Mouse (Mus musculus): ENCODE data around the gene 1500011B03Rik. TPM values are rescaled to one million over a fixed set of nuclear protein-coding genes. Genes with fewer than 3 reads are reported as not detected.

1500011B03Rik gene
- polyA plus RNA-seq, 1 experiment, result 24.1 TPM

DNA sequence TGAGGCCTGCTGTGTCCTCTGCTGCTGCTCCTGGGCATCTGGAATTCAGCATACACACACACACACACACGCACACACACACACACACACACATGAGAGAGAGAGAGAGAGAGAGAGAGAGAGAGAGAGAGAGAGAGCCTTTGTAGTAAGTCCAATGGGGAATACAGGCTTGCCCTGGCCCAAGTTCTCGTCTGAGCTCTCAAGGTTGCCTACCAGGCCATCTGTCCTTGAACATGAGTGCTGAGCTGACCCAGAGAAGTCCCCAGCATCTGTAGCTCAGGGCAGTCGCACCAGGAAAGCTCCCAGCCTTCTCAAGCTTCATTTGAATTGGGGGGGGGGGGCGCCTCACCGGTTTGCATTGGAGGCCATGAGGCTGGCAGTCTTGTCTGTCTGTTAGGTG is 38.1 kb downstream of the 1500011B03Rik start:
- Histone ChIP-seq H3K36me3 (ENCODE audit: control insufficient read depth, insufficient read depth, low read length) (peaks cover 21% of the 10 kb centered on the region), H3K4me3 (ENCODE audit: extremely low read depth, insufficient read depth, insufficient read length) (no peak overlapping the region), H3K27me3 (ENCODE audit: control insufficient read depth, insufficient read depth, low read length) (no peaks in the 10 kb centered on the region), H3K27ac (ENCODE audit: insufficient read depth, low read length) (peak overlapping the region; percentile 68), H3K4me1 (ENCODE audit: control insufficient read depth, insufficient read depth, insufficient read length) (peaks cover 38% of the 10 kb centered on the region)
- TF ChIP-seq CTCF (IDR thresholded peaks at IDR 0.05; ENCODE audit: extremely low read depth, insufficient read depth, insufficient read length, insufficient replicate concordance), result no peak
- TF ChIP-seq POLR2A (IDR thresholded peaks at IDR 0.05; ENCODE audit: low read depth, low read length), result no peak
- WGBS, result 21% methylated on average over 5 of the region's 5 CpGs
- no peak for DNase-seq (ENCODE audit: low read depth in 1 of 2, low spot score in 2 of 2)

DNA sequence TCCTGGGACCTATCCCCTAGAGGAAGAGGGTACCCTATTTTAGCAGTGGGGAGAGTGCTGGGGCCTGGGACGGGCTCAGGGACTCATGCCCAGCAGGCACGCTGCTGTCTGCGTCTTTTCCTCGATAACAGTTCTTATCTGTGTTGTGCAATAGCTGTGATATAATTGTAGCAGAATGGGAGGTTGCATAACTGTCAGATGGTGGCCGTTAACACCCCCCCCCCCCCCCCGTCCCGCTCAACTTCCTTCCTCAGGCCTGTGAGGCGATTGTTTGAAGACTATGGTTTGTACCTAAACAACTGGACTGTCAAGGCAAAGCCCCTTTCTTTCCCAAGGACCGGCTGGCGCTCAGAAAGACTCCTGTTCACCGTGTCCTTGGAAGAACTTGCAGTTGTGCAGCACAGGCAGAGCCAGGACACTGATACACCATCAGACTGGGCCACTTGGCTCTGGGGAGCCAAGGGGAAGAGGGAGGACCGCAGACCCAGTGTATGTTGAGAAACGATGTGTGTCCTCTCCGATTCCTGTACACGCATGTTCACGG is 38.6 kb downstream of the 1500011B03Rik start:
- DNase-seq (ENCODE audit: low read depth in 1 of 2, low spot score in 2 of 2), result no peak
- peaks cover 40% of the 10 kb centered on the region for H3K4me1 ChIP-seq (ENCODE audit: control insufficient read depth, insufficient read depth, insufficient read length)
- no peaks in the 10 kb centered on the region for H3K27me3 ChIP-seq (ENCODE audit: control insufficient read depth, insufficient read depth, low read length)
- peaks cover 21% of the 10 kb centered on the region for H3K36me3 ChIP-seq (ENCODE audit: control insufficient read depth, insufficient read depth, low read length)
- peak overlapping the region; percentile 68 for H3K27ac ChIP-seq (ENCODE audit: insufficient read depth, low read length)
- H3K4me3 ChIP-seq (ENCODE audit: extremely low read depth, insufficient read depth, insufficient read length), result no peak overlapping the region
- WGBS, result 9% methylated on average over 16 of the region's 16 CpGs
- TF ChIP-seq POLR2A (IDR thresholded peaks at IDR 0.05; ENCODE audit: low read depth, low read length), result no peak
- TF ChIP-seq CTCF (IDR thresholded peaks at IDR 0.05; ENCODE audit: extremely low read depth, insufficient read depth, insufficient read length, insufficient replicate concordance), result no peak

DNA sequence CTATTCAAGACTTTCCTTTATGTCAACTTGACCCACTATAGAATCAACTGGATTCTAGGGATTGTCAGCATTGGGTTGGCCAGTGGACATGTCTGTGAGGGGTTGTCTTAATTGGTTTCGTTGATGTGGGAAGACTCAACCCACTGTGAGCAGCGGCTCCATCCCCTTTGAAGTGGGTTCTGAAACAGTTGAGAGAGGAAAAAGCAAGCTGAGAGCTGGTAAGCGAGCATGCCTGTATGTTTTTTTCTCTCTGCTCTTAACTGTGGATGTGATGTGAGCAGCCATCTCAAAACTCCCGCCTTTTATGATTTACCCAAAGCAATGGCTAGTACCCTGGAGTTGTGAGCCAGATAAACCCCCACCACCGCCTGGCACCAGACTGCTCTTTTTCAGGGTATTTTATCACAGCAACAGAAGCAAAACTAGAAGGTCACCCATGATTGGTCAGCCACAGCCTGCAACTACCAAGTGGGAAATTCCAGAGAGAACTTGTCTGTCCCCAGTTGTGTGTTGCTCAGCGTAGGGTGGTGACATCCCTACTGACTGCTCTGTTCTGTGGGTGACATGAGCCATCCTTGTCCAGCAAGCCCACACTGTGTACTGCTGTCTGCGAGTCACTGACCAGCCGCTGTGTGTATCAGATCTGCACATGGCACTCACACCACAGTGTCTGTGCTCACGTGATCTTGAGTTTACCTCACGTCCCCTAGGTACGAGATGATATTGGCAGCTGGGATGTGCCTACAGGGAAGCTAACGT is 39.7 kb downstream of the 1500011B03Rik start:
- no peak for TF ChIP-seq CTCF (IDR thresholded peaks at IDR 0.05; ENCODE audit: extremely low read depth, insufficient read depth, insufficient read length, insufficient replicate concordance)
- no peak for TF ChIP-seq POLR2A (IDR thresholded peaks at IDR 0.05; ENCODE audit: low read depth, low read length)
- peak in 1 of 2 experiments; percentile 26 for DNase-seq (ENCODE audit: low read depth in 1 of 2, low spot score in 2 of 2)
- Histone ChIP-seq H3K36me3 (ENCODE audit: control insufficient read depth, insufficient read depth, low read length) (peaks cover 17% of the 10 kb centered on the region), H3K27me3 (ENCODE audit: control insufficient read depth, insufficient read depth, low read length) (no peaks in the 10 kb centered on the region), H3K4me3 (ENCODE audit: extremely low read depth, insufficient read depth, insufficient read length) (no peak overlapping the region), H3K27ac (ENCODE audit: insufficient read depth, low read length) (peak overlapping the region; percentile 53), H3K4me1 (ENCODE audit: control insufficient read depth, insufficient read depth, insufficient read length) (peaks cover 49% of the 10 kb centered on the region)
- 21% methylated on average over 12 of the region's 12 CpGs for WGBS

DNA sequence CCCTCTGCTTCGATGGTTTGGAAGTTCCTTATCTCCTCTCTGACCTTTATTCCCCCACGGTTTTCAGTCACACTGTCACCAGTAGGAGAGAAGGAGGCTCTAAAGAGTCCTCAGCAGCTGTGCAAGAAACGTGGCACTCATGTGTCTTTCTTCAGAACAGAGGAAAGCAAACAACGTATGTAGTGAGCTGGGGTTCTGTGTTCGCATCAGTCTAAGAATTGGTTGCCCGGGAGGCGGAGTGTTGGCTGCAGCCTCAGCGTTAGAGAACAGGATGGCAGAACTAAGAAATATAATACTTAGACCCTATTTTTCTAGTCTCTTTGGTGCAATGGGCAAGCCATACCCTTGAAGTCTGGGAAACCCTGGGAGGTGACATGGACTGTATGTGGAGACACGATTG is 40.3 kb downstream of the 1500011B03Rik start:
- TF ChIP-seq CTCF (IDR thresholded peaks at IDR 0.05; ENCODE audit: extremely low read depth, insufficient read depth, insufficient read length, insufficient replicate concordance) (no peak), POLR2A (IDR thresholded peaks at IDR 0.05; ENCODE audit: low read depth, low read length) (no peak)
- Histone ChIP-seq H3K27ac (ENCODE audit: insufficient read depth, low read length) (no peak overlapping the region), H3K36me3 (ENCODE audit: control insufficient read depth, insufficient read depth, low read length) (peaks cover 15% of the 10 kb centered on the region), H3K4me1 (ENCODE audit: control insufficient read depth, insufficient read depth, insufficient read length) (peaks cover 51% of the 10 kb centered on the region), H3K4me3 (ENCODE audit: extremely low read depth, insufficient read depth, insufficient read length) (no peak overlapping the region), H3K27me3 (ENCODE audit: control insufficient read depth, insufficient read depth, low read length) (no peaks in the 10 kb centered on the region)
- 45% methylated on average over 9 of the region's 9 CpGs for WGBS
- no peak for DNase-seq (ENCODE audit: low read depth in 1 of 2, low spot score in 2 of 2)

DNA sequence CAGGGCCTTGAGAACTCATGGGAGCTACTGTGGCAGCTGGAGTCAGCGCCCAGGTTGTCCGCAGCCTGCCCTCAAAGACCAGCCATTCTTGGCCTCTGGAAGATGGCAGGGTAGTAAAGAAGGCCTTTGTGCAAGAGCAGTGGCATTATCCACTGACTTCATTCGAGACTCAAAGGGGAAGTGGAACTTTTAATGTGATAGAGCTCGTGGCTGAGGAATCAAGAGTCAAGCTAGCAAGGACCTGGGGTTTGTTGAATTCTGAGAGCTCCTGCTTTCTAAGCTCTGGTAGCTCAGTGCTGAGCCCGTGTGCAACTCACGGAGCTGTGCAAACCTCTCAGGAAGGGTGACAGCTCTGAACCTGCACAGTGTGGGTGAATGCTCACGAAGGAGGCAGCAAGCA is 42.4 kb downstream of the 1500011B03Rik start:
- no peak for TF ChIP-seq CTCF (IDR thresholded peaks at IDR 0.05; ENCODE audit: extremely low read depth, insufficient read depth, insufficient read length, insufficient replicate concordance)
- TF ChIP-seq POLR2A (IDR thresholded peaks at IDR 0.05; ENCODE audit: low read depth, low read length), result no peak
- no peaks in the 10 kb centered on the region for H3K27me3 ChIP-seq (ENCODE audit: control insufficient read depth, insufficient read depth, low read length)
- DNase-seq (ENCODE audit: low read depth in 1 of 2, low spot score in 2 of 2), result no peak
- 34% methylated on average over 7 of the region's 7 CpGs for WGBS
- no peak overlapping the region for H3K4me3 ChIP-seq (ENCODE audit: extremely low read depth, insufficient read depth, insufficient read length)
- peak overlapping the region; percentile 11; the same call in 1 of the 2 replicates for H3K27ac ChIP-seq (ENCODE audit: insufficient read depth, low read length)
- peaks cover 60% of the 10 kb centered on the region for H3K4me1 ChIP-seq (ENCODE audit: control insufficient read depth, insufficient read depth, insufficient read length)
- H3K36me3 ChIP-seq (ENCODE audit: control insufficient read depth, insufficient read depth, low read length), result no peaks in the 10 kb centered on the region

DNA sequence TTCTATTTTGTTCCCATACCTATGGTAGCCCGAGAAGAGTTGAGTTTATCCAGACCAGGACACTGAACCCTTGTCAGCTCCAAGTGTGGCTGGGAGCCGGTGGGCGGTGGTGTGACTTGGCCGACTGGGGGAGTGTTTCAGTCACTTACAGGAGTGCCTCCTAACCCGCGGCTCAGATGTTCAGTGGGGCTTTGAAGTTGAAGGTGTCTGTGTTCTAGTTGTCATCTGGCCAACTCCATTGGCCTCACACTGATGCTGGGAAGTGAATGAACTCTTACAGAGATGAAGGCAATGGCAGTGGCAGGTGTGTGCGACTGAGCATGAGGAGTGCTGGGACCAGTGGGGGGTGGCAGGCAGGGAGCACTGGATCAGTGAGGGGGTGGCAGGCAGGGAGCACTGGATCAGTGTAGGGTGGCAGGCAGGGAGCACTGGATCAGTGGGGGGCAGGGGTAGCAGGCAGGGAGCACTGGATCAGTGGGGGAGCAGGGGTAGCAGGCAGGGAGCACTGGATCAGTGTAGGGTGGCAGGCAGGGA is 43.2 kb downstream of the 1500011B03Rik start:
- H3K36me3 ChIP-seq (ENCODE audit: control insufficient read depth, insufficient read depth, low read length), result no peaks in the 10 kb centered on the region
- no peak for TF ChIP-seq CTCF (IDR thresholded peaks at IDR 0.05; ENCODE audit: extremely low read depth, insufficient read depth, insufficient read length, insufficient replicate concordance)
- no peak for TF ChIP-seq POLR2A (IDR thresholded peaks at IDR 0.05; ENCODE audit: low read depth, low read length)
- peaks cover 58% of the 10 kb centered on the region for H3K4me1 ChIP-seq (ENCODE audit: control insufficient read depth, insufficient read depth, insufficient read length)
- WGBS, result 48% methylated on average over 7 of the region's 7 CpGs
- H3K27ac ChIP-seq (ENCODE audit: insufficient read depth, low read length), result no peak overlapping the region
- no peak for DNase-seq (ENCODE audit: low read depth in 1 of 2, low spot score in 2 of 2)
- H3K27me3 ChIP-seq (ENCODE audit: control insufficient read depth, insufficient read depth, low read length), result no peaks in the 10 kb centered on the region
- no peak overlapping the region for H3K4me3 ChIP-seq (ENCODE audit: extremely low read depth, insufficient read depth, insufficient read length)
